Mouse (Mus musculus) adrenal gland, postnatal 10 days (tissue): ENCODE results near the gene Scd1. TPM values are rescaled to one million over a fixed set of nuclear protein-coding genes. Genes with fewer than 3 reads are reported as not detected.

Source experiments
- DNase-seq: peaks from one replicate; pipeline ENCODE4 v3.0.0; 2021; ENCODE audit warnings: mixed read lengths
- total RNA-seq, 2 experiments: library from RNA; stranded (reverse); gene quantifications; 2 replicates each; pipeline ENCODE4 v1.2.3; 2021

Gene Scd1
- total RNA-seq, 2 experiments from 2014 or later, result 181 to 382 TPM

- DNase-seq, result no peak
These were observed 41.9 kb downstream of the Scd1 start for GRCm38 (mm10) chr19:44365733-44366132.

DNA sequence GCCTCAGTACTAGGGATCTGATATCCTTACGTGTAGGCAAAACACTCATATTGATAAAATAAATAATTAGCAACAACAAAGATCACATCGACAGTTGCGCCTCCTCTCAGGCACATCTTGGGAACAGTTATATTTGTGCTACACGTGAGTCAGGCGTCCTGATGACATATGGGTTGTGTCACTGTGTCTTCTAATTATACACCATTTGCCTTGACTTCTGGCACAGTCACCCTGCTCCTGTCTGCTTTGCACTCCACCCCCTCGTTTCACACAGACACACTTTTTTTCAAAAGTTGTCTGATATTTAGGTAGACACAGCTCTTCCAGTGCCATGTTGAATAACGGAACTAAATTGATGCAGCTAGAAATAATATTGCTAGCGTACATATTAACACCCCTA, 43.6 kb downstream of the Scd1 start:
- no peak for DNase-seq

GRCm38 (mm10) chr19:44363529-44363928, 44.1 kb downstream of the Scd1 start:
- DNase-seq, result peak; percentile 88

DNA sequence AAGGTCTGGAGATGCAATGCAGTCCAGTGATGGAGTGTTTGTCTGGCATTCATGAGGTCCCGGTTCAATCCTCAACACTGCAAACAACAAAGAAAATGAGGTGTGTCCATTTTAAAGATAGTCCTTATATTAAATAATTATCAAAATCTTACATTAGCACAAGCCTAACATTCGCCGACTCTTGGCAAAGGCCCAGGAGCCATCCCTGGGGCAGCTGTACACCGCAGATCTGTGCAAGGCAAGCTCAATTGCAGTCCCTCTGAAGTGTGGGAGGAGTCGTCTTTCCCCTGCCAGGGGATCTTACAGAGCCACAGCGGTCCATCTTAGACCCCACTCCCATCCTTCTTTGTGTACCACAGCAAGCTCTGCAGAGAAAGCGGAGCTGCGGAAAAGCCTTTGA, 49.0 kb downstream of the Scd1 start:
- DNase-seq, result peak; percentile 48

DNA sequence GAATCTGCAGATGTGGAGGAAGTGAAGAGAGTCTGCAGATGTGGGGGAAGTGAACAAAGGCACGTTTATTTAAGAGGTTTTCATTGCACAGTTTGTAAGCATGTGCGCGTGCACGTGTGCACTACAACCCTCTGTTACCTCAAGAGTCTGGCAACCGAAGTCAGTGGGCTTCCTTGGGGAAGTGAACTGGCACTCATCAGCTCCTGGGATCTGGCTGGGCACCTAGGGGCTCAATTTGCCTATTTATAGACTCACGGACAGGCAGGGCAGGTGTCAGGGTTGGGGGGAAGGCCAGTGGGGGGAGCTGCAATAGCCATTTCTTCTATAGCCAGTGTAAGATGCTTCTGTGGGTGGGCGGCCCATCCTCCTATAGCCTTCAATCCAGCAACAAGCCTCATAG, 55.9 kb downstream of the Scd1 start:
- no peak for DNase-seq

DNA sequence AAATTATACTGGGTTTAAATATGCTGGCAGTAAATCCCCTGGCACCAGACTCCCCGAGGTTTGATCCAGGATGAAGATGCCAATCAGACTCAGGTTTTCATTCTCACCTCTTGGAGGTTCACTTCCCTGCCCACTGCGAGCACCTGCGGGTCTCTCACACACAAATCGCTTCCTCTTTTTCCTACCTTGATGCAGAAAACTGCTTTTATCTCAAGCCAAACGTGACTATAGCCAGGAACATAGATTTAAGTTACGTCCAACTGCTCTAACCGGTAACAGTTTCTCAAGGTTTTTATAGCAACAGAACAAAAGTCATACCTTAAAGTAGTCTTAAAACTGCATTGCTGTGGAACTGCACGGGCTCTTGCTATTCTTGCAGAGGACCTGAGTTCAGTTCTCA, 58.0 kb downstream of the Scd1 start:
- DNase-seq, result no peak

Other genes starting within 250 kb of the Scd1 start
- not detected for gene Pkd2l1, start 215.4 kb downstream of the Scd1 start, total RNA-seq
- gene Scd3, start 204.6 kb downstream of the Scd1 start, total RNA-seq, result under 1 TPM in 1 of 2 experiments, not detected in 1; 0.21 TPM
- 100 to 1,000 TPM; 226 to 239 TPM for gene Scd2, start 114.2 kb downstream of the Scd1 start, total RNA-seq
- 1 to 10 TPM; 1.6 to 1.7 TPM for gene Scd4, start 74.8 kb downstream of the Scd1 start, total RNA-seq
- gene Wnt8b, start 85.6 kb upstream of the Scd1 start, total RNA-seq, result under 1 TPM in 1 of 2 experiments, not detected in 1; 0.09 TPM
- gene Sec31b, start 138.0 kb upstream of the Scd1 start, total RNA-seq, result 1 to 10 TPM; 4.3 to 6.9 TPM
- gene Gm20538, start 145.0 kb upstream of the Scd1 start, total RNA-seq, result not detected
- gene Ndufb8, start 147.6 kb upstream of the Scd1 start, total RNA-seq, result 1,000 to 10,000 TPM; 1,057 to 1,125 TPM
- 10 to 100 TPM; 28.7 to 36.0 TPM for gene Hif1an, start 155.0 kb upstream of the Scd1 start, total RNA-seq